Mouse (Mus musculus) limb, embryonic 11.5 days (tissue): Measurements from ENCODE around the gene Gm9821. TPM values are rescaled to one million over a fixed set of nuclear protein-coding genes. Genes with fewer than 3 reads are reported as not detected.

Experiments used
- ATAC-seq: fragments of 200-750 bp; cut with Nextera tagmentation; 2 replicates; pipeline ENCODE4 v1.8.0; 2017; ENCODE audit warnings: low read depth; ENCODE audit not compliant: insufficient number of reproducible peaks, low FRiP score, low TSS enrichment
- DNase-seq: peaks from one replicate; pipeline ENCODE4 v3.0.0-alpha.2; 2015; ENCODE audit warnings: low spot score
- H3K27ac ChIP-seq: fragments of 300-500 bp; sonication (generic); replicated peaks from 2 replicates; pipeline ENCODE4 v1.5.1; 2014; ENCODE audit warnings: low read depth, mild to moderate bottlenecking, low read length
- H3K27me3 ChIP-seq: fragments of 300-500 bp; sonication (generic); 2 replicates; pipeline ENCODE4 v1.6.1; 2014; ENCODE audit warnings: mild to moderate bottlenecking, low read length, mixed read lengths; ENCODE audit not compliant: control insufficient read depth, insufficient read depth
- H3K36me3 ChIP-seq: fragments of 300-500 bp; sonication (generic); 2 replicates; pipeline ENCODE4 v1.6.1; 2014; ENCODE audit warnings: mild to moderate bottlenecking, low read length, moderate library complexity, mixed read lengths; ENCODE audit not compliant: control insufficient read depth, insufficient read depth
- H3K4me1 ChIP-seq: fragments of 300-500 bp; sonication (generic); 2 replicates; pipeline ENCODE4 v1.6.1; 2014; ENCODE audit warnings: low read length, mixed read lengths; ENCODE audit not compliant: control insufficient read depth, insufficient read depth
- H3K4me2 ChIP-seq: fragments of 300-500 bp; sonication (generic); 2 replicates; pipeline ENCODE4 v1.6.1; 2014; ENCODE audit warnings: low read depth, mild to moderate bottlenecking, moderate library complexity; ENCODE audit not compliant: severe bottlenecking
- H3K4me3 ChIP-seq: fragments of 300-500 bp; sonication (generic); 2 replicates; pipeline ENCODE4 v1.5.1; 2014; ENCODE audit warnings: low read depth, low read length
- H3K9ac ChIP-seq: fragments of 300-500 bp; sonication (generic); 2 replicates; pipeline ENCODE4 v1.6.1; 2014; ENCODE audit warnings: mild to moderate bottlenecking, low read length
- H3K9me3 ChIP-seq: fragments of 300-500 bp; sonication (generic); 2 replicates; pipeline ENCODE4 v1.6.1; 2016; ENCODE audit warnings: low read length; ENCODE audit not compliant: control insufficient read depth
- WGBS: fragments of 180-500 bp; shearing (Covaris S2); extraction: QIAGEN DNeasy Blood & Tissue Kit; methylation state at CpG from one replicate; pipeline ENCODE4 v1.1.7; 2014; 5-methylcytosine and 5-hydroxymethylcytosine counted together
- polyA plus RNA-seq: library from polyadenylated mRNA; unstranded; fragments of >200 nt; fragmentation: Nextera tagmentation; extraction: Ambion mirVana; gene quantifications from 2 replicates; pipeline ENCODE4 v1.2.1, GENCODE M21; 2014

Gm9821 gene
- polyA plus RNA-seq, 1 experiment from 2014 or later: 0.32 TPM

GRCm38 (mm10) chr2:91963443-91963932, 18.0 kb downstream of the Gm9821 start:
- H3K27ac ChIP-seq: peak overlapping the region; percentile 56; the same call in 1 of the 2 replicates
- WGBS: under 1% methylated on average over 38 of the region's 57 CpGs
- DNase-seq (peak; percentile 98), ATAC-seq (peak; percentile 90)
- peak overlapping the region; percentile 90 for H3K4me2 ChIP-seq
- no peaks in the 10 kb centered on the region for H3K36me3 ChIP-seq
- H3K9ac ChIP-seq: peak overlapping the region; percentile 87
- H3K27me3 ChIP-seq: no peaks in the 10 kb centered on the region
- H3K4me1 ChIP-seq: peaks cover 21% of the 10 kb centered on the region
- no peaks in the 10 kb centered on the region for H3K9me3 ChIP-seq
- H3K4me3 ChIP-seq: peak overlapping the region; percentile 89

DNA sequence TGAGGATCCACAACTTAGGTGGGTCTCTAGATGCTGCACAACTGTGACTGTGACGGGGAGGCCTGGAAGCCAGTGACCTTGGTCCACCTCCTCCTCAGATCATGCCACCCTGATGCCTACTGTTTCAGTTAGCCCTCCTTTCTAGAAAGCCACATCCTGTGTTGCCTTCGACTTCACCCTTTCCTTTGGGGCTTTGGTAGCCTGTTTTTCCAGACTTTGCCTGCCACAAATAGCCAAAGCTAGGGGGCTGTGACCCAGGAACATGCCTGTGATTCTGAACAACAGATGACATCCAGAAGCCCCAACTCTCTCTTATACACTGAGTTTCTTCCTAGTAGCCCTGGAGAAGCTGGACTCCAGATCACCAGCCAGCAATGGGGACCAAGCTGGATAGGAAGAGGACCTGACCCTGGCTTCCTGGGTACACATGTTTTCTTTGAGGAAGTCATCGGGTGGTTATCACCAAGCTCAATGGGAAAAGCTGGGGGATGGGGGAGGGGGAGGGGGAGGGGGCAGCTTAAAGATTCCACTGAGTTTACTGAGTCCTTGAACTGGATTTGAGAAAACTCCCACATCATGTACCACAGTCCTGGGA, 19.2 kb downstream of the Gm9821 start:
- DNase-seq (no peak), ATAC-seq (no peak)
- H3K27me3 ChIP-seq: no peaks in the 10 kb centered on the region
- no peaks in the 10 kb centered on the region for H3K36me3 ChIP-seq
- H3K4me2 ChIP-seq: no peak overlapping the region
- peak overlapping the region; percentile 30; the same call in 1 of the 2 replicates for H3K27ac ChIP-seq
- 75% methylated on average over 3 of the region's 3 CpGs for WGBS
- H3K4me3 ChIP-seq: peak overlapping the region; percentile 2; the same call in 1 of the 2 replicates
- H3K4me1 ChIP-seq: peaks cover 21% of the 10 kb centered on the region
- H3K9ac ChIP-seq: no peak overlapping the region
- no peaks in the 10 kb centered on the region for H3K9me3 ChIP-seq

GRCm38 (mm10) chr2:91965417-91965816, 19.9 kb downstream of the Gm9821 start:
- H3K4me2 ChIP-seq: peak overlapping the region; percentile 24; the same call in 1 of the 2 replicates
- H3K27me3 ChIP-seq: no peaks in the 10 kb centered on the region
- 11% methylated on average over 20 of the region's 20 CpGs for WGBS
- H3K36me3 ChIP-seq: no peaks in the 10 kb centered on the region
- no peaks in the 10 kb centered on the region for H3K9me3 ChIP-seq
- DNase-seq (no peak), ATAC-seq (no peak)
- H3K27ac ChIP-seq: peak overlapping the region; percentile 10; the same call in 1 of the 2 replicates
- peak overlapping the region; percentile 39; the same call in 1 of the 2 replicates for H3K9ac ChIP-seq
- H3K4me1 ChIP-seq: peaks cover 21% of the 10 kb centered on the region
- peak overlapping the region; percentile 2; the same call in 1 of the 2 replicates for H3K4me3 ChIP-seq

- Histone ChIP-seq H3K9me3 (no peaks in the 10 kb centered on the region), H3K9ac (peak overlapping the region; percentile 0; the same call in 1 of the 2 replicates), H3K27me3 (no peaks in the 10 kb centered on the region), H3K4me2 (no peak overlapping the region), H3K36me3 (no peaks in the 10 kb centered on the region), H3K27ac (no peak overlapping the region), H3K4me1 (peaks cover 21% of the 10 kb centered on the region), H3K4me3 (no peak overlapping the region)
- ATAC-seq (no peak), DNase-seq (no peak)
- WGBS: 88% methylated on average over 5 of the region's 5 CpGs
Measured at GRCm38 (mm10) chr2:91966367-91966766, 20.9 kb downstream of the Gm9821 start.

DNA sequence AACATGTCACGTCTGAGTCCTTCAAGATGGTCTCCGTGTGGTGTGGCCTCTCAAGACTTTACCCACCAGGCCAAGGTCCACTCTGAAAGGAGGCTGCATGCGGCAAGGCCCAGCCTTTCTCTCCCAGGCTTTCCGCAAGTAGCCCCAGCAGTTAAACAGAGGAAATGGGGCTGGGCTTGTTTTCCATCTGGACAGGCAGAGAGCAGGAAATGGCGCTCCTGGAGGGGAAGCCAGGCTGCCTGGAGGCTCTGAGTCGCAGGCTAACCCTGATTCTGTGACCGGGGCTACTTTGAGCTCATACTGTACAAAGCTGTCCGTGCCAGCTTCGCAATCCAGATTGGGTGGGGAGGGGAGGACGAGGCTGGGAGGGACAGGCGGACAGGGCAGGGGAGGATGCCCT, 22.5 kb downstream of the Gm9821 start:
- peak overlapping the region; percentile 61 for H3K27ac ChIP-seq
- H3K9me3 ChIP-seq: no peaks in the 10 kb centered on the region
- H3K9ac ChIP-seq: no peak overlapping the region; the same call in 1 of the 2 replicates
- ATAC-seq: no peak
- no peaks in the 10 kb centered on the region for H3K36me3 ChIP-seq
- H3K27me3 ChIP-seq: no peaks in the 10 kb centered on the region
- peak; percentile 58 for DNase-seq
- H3K4me1 ChIP-seq: peaks cover 12% of the 10 kb centered on the region
- no peak overlapping the region for H3K4me3 ChIP-seq
- WGBS: 48% methylated on average over 11 of the region's 11 CpGs
- no peak overlapping the region for H3K4me2 ChIP-seq

GRCm38 (mm10) chr2:91971231-91972097, 26.0 kb downstream of the Gm9821 start:
- WGBS: 24% methylated on average over 21 of the region's 21 CpGs
- ATAC-seq: no peak
- Histone ChIP-seq H3K36me3 (no peaks in the 10 kb centered on the region), H3K4me1 (peaks cover 10% of the 10 kb centered on the region), H3K9ac (0 out of 2 replicates have a peak overlapping the region, but pooled peaks have one; percentile 17), H3K4me2 (no peak overlapping the region), H3K9me3 (no peaks in the 10 kb centered on the region), H3K27me3 (peaks cover 21% of the 10 kb centered on the region), H3K4me3 (no peak overlapping the region), H3K27ac (no peak overlapping the region; the same call in 1 of the 2 replicates)
- no peak for DNase-seq

GRCm38 (mm10) chr2:91972121-91972566, 26.6 kb downstream of the Gm9821 start:
- Histone ChIP-seq H3K4me1 (peaks cover 10% of the 10 kb centered on the region), H3K4me2 (no peak overlapping the region), H3K9ac (no peak overlapping the region), H3K27me3 (peaks cover 28% of the 10 kb centered on the region), H3K27ac (no peak overlapping the region), H3K4me3 (no peak overlapping the region), H3K9me3 (no peaks in the 10 kb centered on the region), H3K36me3 (no peaks in the 10 kb centered on the region)
- WGBS: 39% methylated on average over 13 of the region's 13 CpGs
- no peak for ATAC-seq
- DNase-seq: no peak

DNA sequence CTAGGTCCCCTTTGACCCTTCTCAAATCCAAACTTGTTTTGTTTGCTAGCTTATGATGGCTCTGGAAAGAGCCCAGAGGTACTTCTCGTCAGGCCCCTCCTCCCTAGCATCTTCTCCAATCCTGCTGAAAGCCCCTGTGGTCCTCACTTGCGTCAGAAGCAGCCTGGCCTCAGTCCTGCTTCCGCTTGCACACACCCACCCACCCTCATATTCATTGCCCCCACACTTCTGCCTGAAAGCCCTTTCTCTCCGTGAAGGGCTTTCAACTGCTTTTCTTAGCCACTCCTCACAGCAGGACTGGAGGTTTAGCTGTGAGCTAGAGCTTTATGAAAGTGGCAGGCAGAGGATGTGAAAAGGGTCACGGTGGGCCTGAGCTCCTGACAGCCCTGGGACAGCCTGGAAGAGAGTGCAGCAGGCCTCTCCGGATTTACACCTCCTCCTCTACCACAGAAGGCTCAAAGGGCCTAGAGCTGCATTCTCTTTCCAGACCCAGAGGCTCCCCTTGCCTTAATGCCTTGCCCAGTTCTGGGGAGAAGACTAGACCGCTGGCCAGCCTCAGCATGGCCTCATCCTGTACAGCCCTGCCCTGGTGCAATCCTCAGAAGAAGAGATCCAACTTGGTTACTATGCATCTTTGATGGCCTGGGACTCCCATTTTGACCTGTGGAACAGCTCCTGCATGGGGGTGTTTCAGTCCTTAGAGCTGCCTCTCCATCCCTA, 28.1 kb downstream of the Gm9821 start:
- Histone ChIP-seq H3K27ac (no peak overlapping the region), H3K27me3 (peaks cover 38% of the 10 kb centered on the region), H3K9ac (no peak overlapping the region), H3K36me3 (no peaks in the 10 kb centered on the region), H3K4me3 (no peak overlapping the region), H3K4me1 (peaks cover 10% of the 10 kb centered on the region), H3K4me2 (no peak overlapping the region), H3K9me3 (no peaks in the 10 kb centered on the region)
- WGBS: 30% methylated on average over 7 of the region's 7 CpGs
- ATAC-seq (no peak), DNase-seq (no peak)
